In genomic region chr11:20042106-20042505, GRCm38 (mm10) we compare ENCODE assay signal across 22 mouse cellular contexts.
DNase-seq lines count a peak whose midpoint lies in the region; ATAC-seq and TF ChIP-seq lines count a peak whose summit lies in the region.
"Had no signal": no experiment of that assay in that cellular context is flagged by ENCODE, and none has a peak within 500 bp of the region (broad histone marks: within the 10 kb centered on the region; RNA-seq: fewer than 3 reads in every experiment).

No protein-coding gene starts in this region.

- TF ChIP-seq POLR2A in cortical plate, adult 2 months (IDR thresholded peaks at IDR 0.05; ENCODE audit: extremely low read depth, insufficient read depth, low read length), result no peak
- no peak for TF ChIP-seq POLR2A in olfactory bulb, adult 2 months (IDR thresholded peaks at IDR 0.05; ENCODE audit: insufficient read depth, low read depth, low read length)

- peaks cover 14% of the 10 kb centered on the region for H3K4me1 ChIP-seq in cortical plate, adult 2 months (ENCODE audit: control insufficient read depth, insufficient read depth, low read length)
- H3K4me1 ChIP-seq in olfactory bulb, adult 2 months (ENCODE audit: control insufficient read depth, insufficient read depth, low read length), result peaks cover 38% of the 10 kb centered on the region
- peaks cover 30% of the 10 kb centered on the region for H3K4me1 ChIP-seq in hindbrain, embryonic 10.5 days (replicated peaks)

- no peaks in the 10 kb centered on the region for H3K36me3 ChIP-seq in hindbrain, embryonic 10.5 days
- H3K36me3 ChIP-seq: heart, embryonic 12.5 days; midbrain, embryonic 10.5 days; neural tube, embryonic 12.5 days had no signal

- peak; percentile 48 for ATAC-seq in frontal cortex, adult (ENCODE audit: low TSS enrichment)
- ATAC-seq: forebrain, postnatal 0 days; hindbrain, embryonic 16.5 days; intestine, postnatal 0 days had no signal

- WGBS in olfactory bulb, adult 2 months, result 55% methylated on average over 4 of the region's 4 CpGs
- 64% methylated on average over 4 of the region's 4 CpGs for WGBS in hindbrain, embryonic 10.5 days

- TF ChIP-seq CTCF in cortical plate, adult 2 months (IDR thresholded peaks at IDR 0.05; ENCODE audit: extremely low read depth, insufficient read depth, low read length), result no peak
- TF ChIP-seq CTCF in olfactory bulb, adult 2 months (IDR thresholded peaks at IDR 0.05; ENCODE audit: insufficient read depth, low read depth, low read length), result no peak

- no peaks in the 10 kb centered on the region for H3K9me3 ChIP-seq in hindbrain, embryonic 10.5 days
- H3K9me3 ChIP-seq: heart, embryonic 12.5 days; midbrain, embryonic 10.5 days; neural tube, embryonic 12.5 days had no signal

- H3K4me3 ChIP-seq in cortical plate, adult 2 months (ENCODE audit: insufficient read depth, low read length), result no peak overlapping the region
- H3K4me3 ChIP-seq in olfactory bulb, adult 2 months (ENCODE audit: insufficient read depth, low read depth, low read length), result no peak overlapping the region
- no peak overlapping the region for H3K4me3 ChIP-seq in hindbrain, embryonic 10.5 days
- H3K4me3 ChIP-seq: erythroblast, embryonic 14.5 days; heart, embryonic 12.5 days; midbrain, embryonic 10.5 days; neural tube, embryonic 12.5 days had no signal

- no peaks in the 10 kb centered on the region for H3K27me3 ChIP-seq in hindbrain, embryonic 10.5 days (ENCODE audit: insufficient read depth, poor library complexity, severe bottlenecking)
- H3K27me3 ChIP-seq: heart, embryonic 12.5 days; neural tube, embryonic 12.5 days had no signal

- peak overlapping the region; percentile 86 for H3K27ac ChIP-seq in cortical plate, adult 2 months (ENCODE audit: insufficient read depth, low read length)
- H3K27ac ChIP-seq in olfactory bulb, adult 2 months (ENCODE audit: insufficient read depth, low read depth, low read length), result 0 out of 2 replicates have a peak overlapping the region, but pooled peaks have one; percentile 20
- no peak overlapping the region for H3K27ac ChIP-seq in hindbrain, embryonic 10.5 days
- H3K27ac ChIP-seq: neural tube, embryonic 12.5 days had no signal

- no peak for DNase-seq in frontal cortex, postnatal 25 days (ENCODE audit: low spot score in 2 of 2)
- peak; percentile 75 for DNase-seq in layer of hippocampus, adult 9-11 months
- no peak for DNase-seq in layer of hippocampus, postnatal 10 days (ENCODE audit: low spot score in 2 of 2)
- no peak for DNase-seq in embryo, embryonic 11 days
- DNase-seq in hindbrain, embryonic 10.5 days (ENCODE audit: low spot score), result no peak
- DNase-seq: adrenal gland, postnatal 36 days; cerebellum, adult 9-11 months; forebrain, postnatal 0 days; gastrocnemius, postnatal 36 days; kidney, postnatal 4 days; liver; liver, postnatal 0 days; lung, postnatal 4 days had no signal
